Comparison of ENCODE assay signal across 12 mouse cellular contexts in the genomic region with DNA sequence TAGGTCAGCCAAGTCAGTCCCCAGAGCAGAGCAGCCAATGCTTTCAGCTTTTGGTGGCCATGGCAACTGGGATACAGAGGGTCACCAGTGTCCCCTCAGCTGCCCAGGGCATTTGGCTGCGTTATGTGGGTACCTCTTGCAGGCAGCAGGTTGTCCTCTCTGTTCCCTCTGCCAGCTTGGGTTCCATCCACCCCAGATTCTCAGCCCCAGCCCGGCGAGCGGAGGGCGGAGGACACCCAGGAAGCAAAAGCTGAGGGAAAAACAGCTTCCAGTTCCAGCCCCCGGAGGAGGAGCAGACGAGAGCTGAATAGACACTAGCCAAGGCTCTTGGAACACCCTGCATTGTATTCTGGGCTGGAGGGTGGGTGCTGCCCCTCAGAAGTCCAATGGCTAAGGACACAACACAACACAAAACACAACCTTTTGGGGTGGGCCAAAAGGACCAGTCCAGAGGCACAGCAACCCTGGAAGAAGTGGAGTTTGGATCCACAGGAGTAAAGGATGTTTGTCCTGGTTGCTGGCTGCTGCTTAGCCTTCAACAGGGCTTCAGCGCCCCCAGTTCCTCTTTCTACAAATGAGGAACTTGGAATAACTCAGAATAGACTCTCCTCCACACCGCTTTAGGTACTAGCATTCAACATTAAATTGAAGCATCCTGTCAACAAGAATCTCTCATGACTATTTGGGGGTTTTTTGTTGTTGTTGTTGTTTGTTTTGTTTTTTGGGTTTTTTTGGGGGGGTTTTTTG. TPM values are rescaled to one million over a fixed set of nuclear protein-coding genes. Genes with fewer than 3 reads are reported as not detected.
DNase-seq lines count a peak whose midpoint lies in the region; ATAC-seq lines count a peak whose summit lies in the region.
"Had no signal": no experiment of that assay in that cellular context is flagged by ENCODE, and none has a peak within 500 bp of the region (broad histone marks: within the 10 kb centered on the region; RNA-seq: fewer than 3 reads in every experiment).

No protein-coding gene starts in this region.

- no peak overlapping the region for H3K4me2 ChIP-seq in hindbrain, embryonic 16.5 days (ENCODE audit: low read length)
- no peak overlapping the region for H3K4me2 ChIP-seq in forebrain, embryonic 13.5 days
- no peak overlapping the region for H3K4me2 ChIP-seq in heart, embryonic 12.5 days
- H3K4me2 ChIP-seq: heart, embryonic 15.5 days; kidney, embryonic 15.5 days had no signal

- DNase-seq in layer of hippocampus, postnatal 14 days (ENCODE audit: low spot score in 2 of 2) = peak; percentile 41 to 46
- no peak for DNase-seq in layer of hippocampus, adult 11-12 months (ENCODE audit: low spot score)
- DNase-seq in 416B (ENCODE audit: low read depth) = peak; percentile 52
- DNase-seq in A20 (ENCODE audit: low read depth, low spot score) = peak; percentile 80
- DNase-seq in testis, postnatal 14 days (ENCODE audit: low spot score) = no peak
- DNase-seq: adrenal gland, postnatal 14 days; lung, postnatal 4 days had no signal

- H3K9ac ChIP-seq in hindbrain, embryonic 16.5 days (ENCODE audit: low read depth, low read length) = no peak overlapping the region
- no peak overlapping the region for H3K9ac ChIP-seq in forebrain, embryonic 13.5 days
- H3K9ac ChIP-seq in heart, embryonic 12.5 days = no peak overlapping the region
- H3K9ac ChIP-seq: heart, embryonic 15.5 days; kidney, embryonic 15.5 days had no signal

- peaks cover 20% of the 10 kb centered on the region for H3K36me3 ChIP-seq in hindbrain, embryonic 16.5 days (ENCODE audit: control insufficient read depth, insufficient read depth, low read length)
- peaks cover 39% of the 10 kb centered on the region for H3K36me3 ChIP-seq in forebrain, embryonic 13.5 days (ENCODE audit: poor library complexity, severe bottlenecking)
- H3K36me3 ChIP-seq in heart, embryonic 12.5 days = peaks cover 37% of the 10 kb centered on the region

- H3K4me1 ChIP-seq in hindbrain, embryonic 16.5 days (ENCODE audit: control insufficient read depth, insufficient read depth, low read depth, low read length) = no peaks in the 10 kb centered on the region
- no peaks in the 10 kb centered on the region for H3K4me1 ChIP-seq in forebrain, embryonic 13.5 days
- no peaks in the 10 kb centered on the region for H3K4me1 ChIP-seq in heart, embryonic 12.5 days (replicated peaks)
- H3K4me1 ChIP-seq: heart, embryonic 15.5 days; kidney, embryonic 15.5 days had no signal

- no peaks in the 10 kb centered on the region for H3K27me3 ChIP-seq in hindbrain, embryonic 16.5 days (replicated peaks; ENCODE audit: control insufficient read depth, insufficient read depth, low read length)
- H3K27me3 ChIP-seq in forebrain, embryonic 13.5 days = no peaks in the 10 kb centered on the region
- no peaks in the 10 kb centered on the region for H3K27me3 ChIP-seq in heart, embryonic 12.5 days (replicated peaks)
- H3K27me3 ChIP-seq: heart, embryonic 15.5 days; kidney, embryonic 15.5 days had no signal

- 60% methylated on average over 9 of the region's 9 CpGs for WGBS in hindbrain, embryonic 16.5 days
- WGBS in forebrain, embryonic 13.5 days = 82% methylated on average over 9 of the region's 9 CpGs
- WGBS in heart, embryonic 12.5 days = 86% methylated on average over 9 of the region's 9 CpGs

- no peak overlapping the region for H3K27ac ChIP-seq in hindbrain, embryonic 16.5 days (ENCODE audit: low read depth, low read length)
- no peak overlapping the region for H3K27ac ChIP-seq in forebrain, embryonic 13.5 days
- no peak overlapping the region for H3K27ac ChIP-seq in heart, embryonic 12.5 days (ENCODE audit: poor library complexity, severe bottlenecking)
- H3K27ac ChIP-seq: heart, embryonic 15.5 days; kidney, embryonic 15.5 days had no signal

- H3K4me3 ChIP-seq in hindbrain, embryonic 16.5 days (ENCODE audit: low read length) = no peak overlapping the region
- H3K4me3 ChIP-seq in forebrain, embryonic 13.5 days = no peak overlapping the region
- H3K4me3 ChIP-seq in heart, embryonic 12.5 days = no peak overlapping the region
- H3K4me3 ChIP-seq: heart, embryonic 15.5 days; kidney, embryonic 15.5 days had no signal

- 0 out of 2 replicates have a peak, but pooled peaks have one; percentile 27 for ATAC-seq in hindbrain, embryonic 16.5 days
- no peak for ATAC-seq in forebrain, embryonic 13.5 days
- ATAC-seq in heart, embryonic 12.5 days (ENCODE audit: insufficient number of reproducible peaks, low FRiP score) = no peak

- H3K9me3 ChIP-seq in hindbrain, embryonic 16.5 days (ENCODE audit: control insufficient read depth, low read length) = no peaks in the 10 kb centered on the region
- no peaks in the 10 kb centered on the region for H3K9me3 ChIP-seq in forebrain, embryonic 13.5 days (replicated peaks)
- H3K9me3 ChIP-seq in heart, embryonic 12.5 days (replicated peaks) = no peaks in the 10 kb centered on the region
- H3K9me3 ChIP-seq: heart, embryonic 15.5 days; kidney, embryonic 15.5 days had no signal

RNA-seq across cellular contexts. Expression of a gene that starts 7.8 kb away (rescaled TPM):
- 10 to 100 TPM; 81.3 to 88.6 TPM for total RNA-seq in layer of hippocampus, postnatal 14 days (2021)
- polyA plus RNA-seq in hindbrain, embryonic 16.5 days (2015; fragmentation: Nextera tagmentation; extraction: Ambion mirVana) = 8.3 and 14.6 TPM in 2 replicates
- polyA plus RNA-seq in forebrain, embryonic 13.5 days (2015; fragmentation: Nextera tagmentation; extraction: Ambion mirVana) = 10.6 and 12.1 TPM in 2 replicates
- 20.1 and 20.9 TPM in 2 replicates for polyA plus RNA-seq in heart, embryonic 12.5 days (2016; fragmentation: Nextera tagmentation; extraction: Ambion mirVana)

RNA-seq across cellular contexts. Expression of a gene that starts 58.8 kb away (rescaled TPM):
- 10 to 100 TPM; 69.1 to 71.5 TPM for total RNA-seq in layer of hippocampus, postnatal 14 days (2021)
- 32.2 and 39.3 TPM in 2 replicates for polyA plus RNA-seq in hindbrain, embryonic 16.5 days (2015; fragmentation: Nextera tagmentation; extraction: Ambion mirVana)
- polyA plus RNA-seq in forebrain, embryonic 13.5 days (2015; fragmentation: Nextera tagmentation; extraction: Ambion mirVana) = 41.7 and 46.1 TPM in 2 replicates
- polyA plus RNA-seq in heart, embryonic 12.5 days (2016; fragmentation: Nextera tagmentation; extraction: Ambion mirVana) = 43.1 and 47.0 TPM in 2 replicates

Comparison
In these comparisons a context has a peak if more than half of its experiments do, and no peak if none do; other contexts are left out.
1. DNase-seq: peak in layer of hippocampus, postnatal 14 days (2 of 2), 416B (single experiment) and A20 (single experiment); none in layer of hippocampus, adult 11-12 months (single experiment) and testis, postnatal 14 days (single experiment).